Mouse (Mus musculus) gastrocnemius, postnatal 10 days (tissue): ENCODE measurements around the gene Ghdc. TPM values are rescaled to one million over a fixed set of nuclear protein-coding genes. Genes with fewer than 3 reads are reported as not detected.

Experiments
- DNase-seq: peaks from one replicate; pipeline ENCODE4 v3.0.0; 2021; ENCODE audit warnings: mixed read lengths
- long read RNA-seq, 2 experiments: library from polyadenylated mRNA; stranded (forward); transcript quantifications; one replicate each; pipeline ENCODE4 v2.0.0; 2021
- total RNA-seq, 2 experiments: library from RNA; stranded (reverse); gene quantifications; 2 replicates each; pipeline ENCODE4 v1.2.3; 2021

Gene Ghdc
- total RNA-seq: 1 to 10 TPM; 7.7 to 8.4 TPM
- long read RNA-seq, experiment 1, transcript Ghdc-201 (9 exons, 2,462 nt): major isoform, 8 of 12 reads
- long read RNA-seq, experiment 1, partial matches to known transcripts: 2 of 12 reads
- long read RNA-seq, experiment 1, other reads (novel, unspliced or antisense): 2 of 12 reads
- long read RNA-seq, experiment 2, transcript Ghdc-201 (9 exons, 2,462 nt): major isoform, 7 of 13 reads
- long read RNA-seq, experiment 2, partial matches to known transcripts: 2 of 13 reads
- long read RNA-seq, experiment 2, other reads (novel, unspliced or antisense): 4 of 13 reads

DNA sequence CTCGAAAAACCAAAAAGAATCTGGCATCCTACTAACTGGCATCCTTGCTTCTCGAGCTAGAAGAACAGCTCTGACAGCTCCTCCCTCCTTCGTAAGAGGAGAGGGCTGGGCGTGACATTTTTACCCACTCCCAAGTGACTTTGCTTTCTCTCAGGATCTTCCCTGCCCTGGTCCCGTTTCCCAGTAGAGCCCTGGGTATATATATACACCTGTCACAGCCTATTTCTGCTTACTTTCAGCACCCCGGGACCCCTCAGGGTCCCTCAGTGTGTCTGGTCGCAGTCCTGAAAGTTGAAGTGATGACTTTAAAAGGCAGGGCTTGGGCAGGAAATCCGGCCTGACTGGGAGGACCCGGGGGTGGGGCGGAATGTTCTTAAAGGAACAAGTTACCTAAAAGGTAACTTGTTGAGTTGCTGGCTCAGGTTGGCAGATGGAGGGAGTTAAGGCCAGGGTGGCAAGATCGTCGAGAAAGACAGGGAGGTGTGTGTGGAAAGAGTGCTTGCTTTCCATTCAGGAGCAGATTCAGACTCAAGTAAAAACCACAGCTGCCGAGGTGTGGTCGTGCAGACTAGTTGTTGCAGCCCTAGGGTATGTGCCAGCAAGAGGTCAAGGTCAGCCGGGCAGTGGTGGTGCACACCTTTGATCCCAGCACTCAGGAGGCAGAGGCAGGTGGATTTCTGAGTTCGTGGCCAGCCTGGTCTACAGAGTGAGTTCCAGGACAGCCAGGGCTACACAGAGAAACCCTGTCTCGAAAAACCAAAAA is at the start of gene Ghdc:
Ghdc (minus strand) TSS at position 312 of the 763 bp plus-strand sequence.
- DNase-seq: peak; percentile 76

- DNase-seq: no peak
Measured at GRCm38 (mm10) chr11:100820047-100820446, 49.3 kb upstream of the Ghdc start.

- DNase-seq: no peak
Measured at GRCm38 (mm10) chr11:100819626-100820025, 48.9 kb upstream of the Ghdc start.

GRCm38 (mm10) chr11:100819048-100819447 is 48.3 kb upstream of the Ghdc start:
- no peak for DNase-seq

DNA sequence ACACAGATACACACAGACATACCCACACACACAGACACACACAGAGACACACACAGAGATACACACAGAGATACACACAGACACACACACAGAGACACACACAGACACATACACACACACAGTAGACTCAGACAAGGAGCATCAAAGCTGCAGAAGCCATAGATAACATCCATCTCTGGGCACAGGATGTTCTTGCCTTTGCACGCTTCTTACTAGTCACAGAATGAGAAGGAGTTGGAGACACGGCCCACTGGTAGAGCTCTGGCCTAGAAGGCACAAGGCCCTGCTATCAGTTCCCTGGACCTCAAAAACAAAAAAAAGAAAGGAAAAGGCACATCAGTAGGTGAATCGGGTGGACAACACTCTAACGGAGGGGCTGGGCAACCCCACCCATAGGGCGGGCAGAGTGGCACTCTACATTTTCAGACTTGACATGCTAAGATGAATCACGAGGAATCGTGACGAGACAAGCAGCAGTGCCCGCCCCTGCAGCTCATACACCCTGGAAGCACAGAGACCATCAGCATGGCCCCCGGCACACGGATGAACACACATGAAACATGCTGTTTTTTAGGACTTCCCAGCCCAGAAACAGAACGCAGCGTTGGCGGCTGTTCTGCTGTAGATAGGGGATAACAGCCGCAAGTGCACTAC is 47.7 kb upstream of the Ghdc start:
- no peak for DNase-seq

GRCm38 (mm10) chr11:100817311-100817710 is 46.6 kb upstream of the Ghdc start:
- no peak for DNase-seq

DNA sequence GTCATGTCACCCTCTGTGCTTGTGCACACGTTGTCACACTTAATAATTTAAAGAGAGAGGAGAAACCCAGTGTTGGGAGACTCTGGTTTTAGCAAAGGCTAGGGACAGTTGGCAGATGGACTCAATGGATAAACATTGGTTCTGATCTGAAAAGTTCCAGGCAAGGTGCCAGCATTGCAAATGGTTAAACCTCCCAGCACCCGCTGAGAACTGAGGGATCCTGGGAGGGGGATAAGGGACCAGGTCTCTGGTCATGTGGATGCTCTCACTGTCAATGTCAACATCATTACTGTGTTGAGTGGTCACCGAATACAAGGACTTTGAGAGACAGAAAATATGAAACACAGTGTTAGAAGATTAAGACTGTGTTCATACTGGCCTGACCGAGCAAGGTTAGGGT is 46.0 kb upstream of the Ghdc start:
- no peak for DNase-seq

DNA sequence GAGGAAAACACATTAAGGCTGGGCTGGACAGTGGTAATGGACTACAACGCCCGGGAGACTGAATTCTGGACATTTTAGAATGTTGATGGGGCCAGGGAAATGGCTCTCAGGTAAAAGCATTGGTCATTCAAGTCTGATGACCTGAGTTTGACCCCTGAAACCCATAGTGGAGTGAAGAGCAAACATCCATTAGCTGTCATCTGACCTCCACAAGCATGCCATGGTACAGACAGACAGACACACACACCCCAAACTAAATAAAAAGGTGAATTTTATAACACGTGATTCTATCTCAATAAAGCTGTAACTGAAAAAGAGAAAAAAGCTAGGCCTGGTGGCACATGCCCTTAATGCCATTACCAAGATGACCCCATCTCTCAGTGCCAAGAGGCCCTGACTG is 45.6 kb upstream of the Ghdc start:
- no peak for DNase-seq

- DNase-seq: peak; percentile 81
Measured at GRCm38 (mm10) chr11:100814498-100814897, 43.7 kb upstream of the Ghdc start.

DNA sequence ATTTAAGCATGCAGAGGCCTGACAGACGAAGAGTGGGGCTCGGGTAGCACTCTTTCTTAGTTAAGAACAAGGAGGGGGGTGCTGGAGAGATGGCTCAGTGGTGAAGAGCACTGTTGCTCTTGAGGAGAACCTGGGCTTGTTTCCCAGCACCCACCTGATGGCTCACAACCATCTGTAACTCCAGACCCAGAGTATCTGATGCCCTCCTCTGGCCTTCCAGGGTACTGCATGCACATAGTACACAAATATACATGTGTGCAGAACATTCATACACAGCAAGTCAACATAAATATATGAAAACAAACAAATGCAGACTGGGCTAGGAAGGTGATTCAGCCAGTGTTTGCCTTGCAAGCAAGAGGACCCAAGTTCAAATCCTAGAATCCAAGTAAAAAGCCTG is 40.4 kb upstream of the Ghdc start:
- no peak for DNase-seq

DNA sequence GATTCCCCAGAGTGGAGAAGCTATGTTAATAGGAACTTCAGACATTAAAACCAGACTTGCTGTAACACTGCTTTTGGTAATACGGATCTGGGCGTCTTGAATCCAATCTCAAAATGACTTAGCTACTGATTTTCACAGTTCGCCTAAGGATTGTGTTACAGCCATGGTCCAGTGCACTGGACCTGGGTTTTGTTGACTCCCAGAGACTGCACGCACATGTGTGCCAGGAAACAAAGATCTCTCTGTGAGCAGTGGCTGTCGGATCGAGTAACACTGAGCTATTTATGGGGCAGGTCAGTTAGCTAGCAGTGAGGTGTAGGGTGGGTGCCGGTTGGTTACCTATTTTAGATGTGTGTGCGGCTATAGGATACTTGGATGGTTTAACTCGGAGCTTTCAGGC is 39.8 kb upstream of the Ghdc start:
- no peak for DNase-seq

DNA sequence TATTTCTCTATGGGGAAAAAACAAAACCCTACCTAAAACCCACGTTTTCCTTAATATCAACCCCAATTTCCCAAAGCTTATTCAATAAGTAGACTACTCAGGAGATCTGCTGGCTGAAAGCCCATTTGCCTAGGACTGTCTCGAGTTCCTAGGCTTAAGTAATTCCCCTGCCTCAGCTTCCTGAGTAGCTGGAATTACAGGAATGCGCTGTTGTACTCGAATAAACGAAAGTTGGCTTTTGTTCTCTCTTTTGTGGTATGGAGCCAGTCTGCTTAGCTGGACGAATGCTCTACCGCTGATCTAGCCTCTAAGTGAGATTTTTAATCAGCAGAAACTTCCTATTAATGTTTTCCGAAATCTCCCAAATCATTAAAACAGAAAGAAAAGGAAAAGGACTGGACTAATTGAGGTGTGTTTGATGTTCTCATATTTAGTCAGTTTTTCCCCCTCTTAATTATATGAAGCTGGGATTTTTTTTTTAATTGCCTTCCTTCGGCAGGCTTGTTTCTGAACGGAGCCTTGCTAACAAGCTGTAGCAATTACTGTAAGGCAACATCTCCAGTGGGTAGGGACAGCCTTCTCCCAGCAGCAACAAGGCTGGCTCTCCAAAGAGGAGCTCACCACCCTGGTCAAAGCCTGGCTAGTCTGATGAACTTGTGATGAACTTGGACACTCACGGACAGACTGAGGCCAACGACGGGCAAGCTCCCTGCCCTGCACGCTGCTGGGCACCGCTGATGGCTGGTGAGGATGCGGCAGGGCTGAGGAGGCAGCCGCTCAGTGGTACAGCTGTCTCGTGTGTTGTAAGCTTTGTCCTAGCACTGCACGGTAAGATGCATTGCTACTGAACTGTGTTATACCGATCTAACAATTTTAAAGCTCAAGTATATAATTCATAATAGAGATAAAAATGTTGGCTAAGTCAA is 35.9 kb upstream of the Ghdc start:
- no peak for DNase-seq

DNA sequence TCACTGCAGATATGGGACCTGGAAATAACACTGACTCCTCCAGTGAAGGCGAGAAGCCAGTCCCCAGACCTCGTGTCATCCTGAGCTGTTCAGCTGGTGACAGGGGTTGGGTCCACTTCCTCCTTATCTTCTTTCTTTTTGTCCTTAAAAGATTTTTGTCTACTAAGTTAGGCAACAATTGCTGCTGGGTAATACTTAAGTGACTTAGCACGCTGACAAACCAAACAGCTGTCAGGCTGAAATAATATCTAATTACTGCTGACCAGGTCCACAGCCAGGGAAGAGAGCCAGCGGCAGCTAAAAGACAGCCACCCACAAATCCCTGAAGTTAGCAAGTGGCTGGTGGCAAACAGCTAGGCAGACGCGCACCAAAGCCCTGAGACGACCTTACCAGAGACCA is 34.8 kb upstream of the Ghdc start:
- DNase-seq: peak; percentile 68

DNA sequence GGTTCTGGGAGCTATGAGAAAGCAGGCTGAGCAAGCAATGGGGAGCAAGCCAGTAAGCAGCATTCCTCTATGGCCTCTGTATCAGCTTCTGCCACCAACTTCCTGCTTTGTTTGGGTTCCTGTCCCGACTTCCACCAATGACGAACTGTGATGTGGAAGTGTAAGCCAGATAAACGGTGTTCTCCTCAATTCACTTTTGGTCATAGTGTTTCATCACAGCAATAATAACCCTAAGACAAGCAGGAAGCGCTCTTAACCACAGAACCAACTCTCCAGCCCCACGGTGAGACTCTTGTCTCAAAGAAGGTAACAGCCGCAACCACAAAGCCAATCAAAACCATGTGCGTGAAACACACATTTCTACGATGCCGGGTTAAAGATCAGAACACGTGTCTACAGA is 33.7 kb upstream of the Ghdc start:
- DNase-seq: no peak

- DNase-seq: no peak
Measured at GRCm38 (mm10) chr11:100799426-100799825, 28.7 kb upstream of the Ghdc start.

GRCm38 (mm10) chr11:100796585-100796984 is 25.8 kb upstream of the Ghdc start:
- DNase-seq: no peak

GRCm38 (mm10) chr11:100795386-100795785 is 24.6 kb upstream of the Ghdc start:
- no peak for DNase-seq

DNA sequence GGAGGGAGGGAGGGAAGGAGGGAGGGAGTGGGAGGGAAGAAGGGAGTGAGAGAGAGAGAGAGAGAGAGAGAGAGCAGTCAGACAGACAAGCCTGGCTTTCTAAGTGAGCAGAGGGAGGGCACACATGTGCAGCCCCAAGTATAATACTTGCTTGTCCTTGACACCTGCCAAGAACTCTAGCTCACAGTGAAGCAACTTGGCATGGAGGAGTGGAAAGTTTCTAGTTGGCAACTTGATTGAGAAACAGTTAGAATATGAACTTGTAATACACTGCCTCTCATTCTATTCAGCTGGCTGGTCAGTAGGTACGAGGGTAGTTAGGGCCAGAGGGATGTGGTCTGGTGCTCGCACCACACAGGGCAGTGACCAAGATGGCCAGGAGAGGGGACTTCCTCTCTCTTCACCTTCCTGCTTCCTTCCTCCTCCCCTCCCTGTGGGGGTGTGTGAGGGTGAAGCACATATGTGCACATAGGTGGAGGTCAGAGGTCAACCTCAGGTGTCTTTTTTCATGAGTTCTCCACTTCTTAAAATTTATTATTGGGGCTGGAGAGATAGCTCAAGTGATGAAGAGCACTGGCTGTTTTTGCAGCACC is 20.8 kb upstream of the Ghdc start:
- DNase-seq: no peak

GRCm38 (mm10) chr11:100790644-100791043 is 19.9 kb upstream of the Ghdc start:
- peak; percentile 79 for DNase-seq

DNA sequence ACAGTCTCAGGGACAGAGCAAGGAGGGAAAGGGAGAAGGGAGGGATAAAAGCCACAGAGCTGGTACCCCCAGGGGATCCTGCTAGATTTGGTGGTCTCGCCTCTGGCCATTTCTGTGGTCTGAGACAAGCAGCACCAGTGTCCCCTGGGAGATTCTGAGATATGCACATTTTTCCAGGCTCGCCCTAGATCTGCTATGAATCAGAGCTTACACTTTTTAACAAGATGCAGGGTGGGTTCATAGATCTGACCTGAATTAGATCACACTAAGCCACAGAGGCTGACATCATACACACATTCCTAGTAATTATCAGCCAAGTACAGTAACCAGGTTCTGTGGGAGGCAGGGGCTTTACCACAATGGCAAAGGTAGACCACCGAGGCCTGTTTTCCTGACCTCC is 18.9 kb upstream of the Ghdc start:
- DNase-seq: no peak

GRCm38 (mm10) chr11:100785774-100786173 is 15.0 kb upstream of the Ghdc start:
- DNase-seq: no peak

DNA sequence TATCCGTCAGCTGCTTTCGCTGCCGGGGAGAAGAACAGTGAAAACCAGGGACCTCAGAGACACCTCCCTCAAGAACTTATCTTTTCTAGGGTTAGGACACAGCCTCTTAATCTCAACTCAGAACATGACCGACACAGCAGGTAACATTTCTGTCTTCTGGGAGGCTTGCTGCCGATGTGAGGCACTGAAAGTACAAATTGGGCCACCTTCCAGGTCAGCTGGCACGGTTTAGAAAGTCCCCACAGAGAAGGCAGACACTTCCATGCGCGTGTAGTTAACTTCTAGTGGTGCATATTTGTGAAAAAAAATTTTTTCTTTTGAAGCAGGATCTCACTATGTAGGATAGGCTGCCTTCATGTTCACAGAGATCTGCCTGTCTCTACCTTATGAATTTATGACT is 13.5 kb upstream of the Ghdc start:
- no peak for DNase-seq
